Mouse (Mus musculus): ENCODE measurements around the gene Mif4gd. TPM values are rescaled to one million over a fixed set of nuclear protein-coding genes. Genes with fewer than 3 reads are reported as not detected.

Mif4gd gene
- polyA plus RNA-seq, 1 experiment from 2014 or later, result 78.6 TPM

DNA sequence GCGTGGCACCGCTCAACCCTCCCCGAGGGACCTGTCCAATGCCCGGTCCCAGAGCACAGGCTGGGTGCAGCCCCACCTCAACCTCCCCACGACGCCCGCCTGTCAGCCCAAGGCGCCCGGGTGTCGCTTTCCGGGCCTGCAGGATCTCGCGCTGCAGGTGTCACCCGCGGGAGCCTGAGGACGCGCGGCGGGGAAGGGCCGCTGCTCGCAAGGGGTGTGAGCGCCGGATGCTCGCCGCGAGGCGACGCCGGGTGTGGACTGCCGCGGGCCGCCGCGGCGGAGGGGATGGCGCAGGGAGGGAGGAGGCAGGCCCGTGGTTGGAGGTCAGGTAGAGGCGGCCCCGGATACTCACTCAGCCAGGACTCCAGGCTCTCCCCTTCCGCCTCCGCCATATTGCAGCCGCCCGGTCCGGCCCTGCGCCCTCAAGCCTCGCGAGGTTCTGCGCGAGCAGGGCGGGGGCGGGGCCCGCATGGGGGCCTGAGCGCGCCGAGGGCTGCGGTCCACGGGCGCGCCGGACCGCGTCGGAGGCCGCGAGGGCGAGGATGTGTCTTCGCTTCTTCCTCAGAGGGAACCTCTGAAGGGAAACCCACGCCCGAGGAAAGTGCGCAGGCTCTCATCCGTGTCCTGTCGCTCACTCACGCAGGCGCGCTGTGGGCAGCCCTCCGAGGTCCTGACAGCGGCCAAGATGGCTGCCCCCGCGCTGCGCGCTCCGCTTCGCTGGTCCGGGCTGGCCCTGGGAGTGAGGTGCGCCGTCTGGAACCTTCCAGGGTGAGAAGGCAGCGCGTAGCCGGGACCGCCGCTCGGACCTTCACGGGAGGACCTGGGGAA lies 9.1 kb downstream of the Mif4gd start, which contains the start of the genes Mrps7 and Gga3:
Gene Mrps7, plus strand, starts transcription at position 450 of the 828 bp plus-strand sequence.
Gene Gga3, minus strand, starts transcription at position 576 of the 828 bp plus-strand sequence.
- ATAC-seq (peak; percentile 98), DNase-seq (ENCODE audit: low spot score) (peak; percentile 97)
- Histone ChIP-seq H3K9me3 (ENCODE audit: low read length) (no peaks in the 10 kb centered on the region), H3K4me2 (replicated peaks; ENCODE audit: low read depth, low read length) (peak within 1 kb of the TSS; percentile 90), H3K4me1 (ENCODE audit: insufficient read depth, low read depth, low read length) (peaks cover 14% of the 10 kb centered on the region; the same call in 1 of the 2 replicates), H3K36me3 (ENCODE audit: insufficient read depth, low read length) (peaks cover 7% of the 10 kb centered on the region; the same call in 1 of the 2 replicates), H3K9ac (replicated peaks; ENCODE audit: low read depth) (peak within 1 kb of the TSS; percentile 93), H3K27ac (ENCODE audit: low read length) (peak within 1 kb of the TSS; percentile 93), H3K4me3 (ENCODE audit: low read depth, low read length) (peak within 1 kb of the TSS; percentile 85), H3K27me3 (replicated peaks; ENCODE audit: insufficient read depth, low read length) (no peaks in the 10 kb centered on the region)
- TF ChIP-seq EP300 (IDR thresholded peaks at IDR 0.05) (no peak), CTCF (IDR thresholded peaks at IDR 0.05) (peak; percentile 5)
- WGBS, result under 1% methylated on average over 70 of the region's 93 CpGs

- peak overlapping the region; percentile 93 for H3K27ac ChIP-seq (ENCODE audit: low read length)
- no peak for ATAC-seq
- H3K9ac ChIP-seq (replicated peaks; ENCODE audit: low read depth), result peak overlapping the region; percentile 93
- no peaks in the 10 kb centered on the region for H3K27me3 ChIP-seq (replicated peaks; ENCODE audit: insufficient read depth, low read length)
- H3K4me3 ChIP-seq (ENCODE audit: low read depth, low read length), result peak overlapping the region; percentile 85
- 4% methylated on average over 15 of the region's 15 CpGs for WGBS
- TF ChIP-seq CTCF (IDR thresholded peaks at IDR 0.05) (no peak), EP300 (IDR thresholded peaks at IDR 0.05) (no peak)
- peaks cover 14% of the 10 kb centered on the region; the same call in 1 of the 2 replicates for H3K4me1 ChIP-seq (ENCODE audit: insufficient read depth, low read depth, low read length)
- DNase-seq (ENCODE audit: low spot score), result no peak
- no peaks in the 10 kb centered on the region for H3K9me3 ChIP-seq (ENCODE audit: low read length)
- H3K4me2 ChIP-seq (replicated peaks; ENCODE audit: low read depth, low read length), result peak overlapping the region; percentile 90
- H3K36me3 ChIP-seq (ENCODE audit: insufficient read depth, low read length), result peaks cover 7% of the 10 kb centered on the region; the same call in 1 of the 2 replicates
Observed at GRCm38 (mm10) chr11:115603128-115603475, 9.7 kb downstream of the Mif4gd start.

- ATAC-seq (no peak), DNase-seq (ENCODE audit: low spot score) (no peak)
- H3K27me3 ChIP-seq (replicated peaks; ENCODE audit: insufficient read depth, low read length), result no peaks in the 10 kb centered on the region
Observed at GRCm38 (mm10) chr11:115601174-115601573, 11.6 kb downstream of the Mif4gd start.

GRCm38 (mm10) chr11:115600743-115601142 lies 12.0 kb downstream of the Mif4gd start:
- WGBS, result 73% methylated on average over 6 of the region's 15 CpGs
- DNase-seq (ENCODE audit: low spot score) (no peak), ATAC-seq (no peak)
- no peak overlapping the region for H3K4me2 ChIP-seq (replicated peaks; ENCODE audit: low read depth, low read length)
- H3K9ac ChIP-seq (replicated peaks; ENCODE audit: low read depth), result no peak overlapping the region
- TF ChIP-seq EP300 (IDR thresholded peaks at IDR 0.05), result no peak
- no peak for TF ChIP-seq CTCF (IDR thresholded peaks at IDR 0.05)
- no peak overlapping the region for H3K4me3 ChIP-seq (ENCODE audit: low read depth, low read length)
- H3K27me3 ChIP-seq (replicated peaks; ENCODE audit: insufficient read depth, low read length), result no peaks in the 10 kb centered on the region
- H3K36me3 ChIP-seq (ENCODE audit: insufficient read depth, low read length), result no peaks in the 10 kb centered on the region; the same call in 1 of the 2 replicates
- H3K9me3 ChIP-seq (ENCODE audit: low read length), result no peaks in the 10 kb centered on the region
- peaks cover 14% of the 10 kb centered on the region; the same call in 1 of the 2 replicates for H3K4me1 ChIP-seq (ENCODE audit: insufficient read depth, low read depth, low read length)
- no peak overlapping the region for H3K27ac ChIP-seq (ENCODE audit: low read length)

More at GRCm38 (mm10) chr11:115601174-115601573, 11.6 kb downstream of the Mif4gd start:
- no peaks in the 10 kb centered on the region for H3K9me3 ChIP-seq (ENCODE audit: low read length)
- H3K4me2 ChIP-seq (replicated peaks; ENCODE audit: low read depth, low read length), result no peak overlapping the region
- H3K27ac ChIP-seq (ENCODE audit: low read length), result no peak overlapping the region
- whole genome bisulfite sequencing, result 78% methylated on average over 4 of the region's 4 CpGs
- no peak for TF ChIP-seq CTCF (IDR thresholded peaks at IDR 0.05)
- no peak for TF ChIP-seq EP300 (IDR thresholded peaks at IDR 0.05)
- H3K36me3 ChIP-seq (ENCODE audit: insufficient read depth, low read length), result no peaks in the 10 kb centered on the region; the same call in 1 of the 2 replicates
- no peak overlapping the region for H3K9ac ChIP-seq (replicated peaks; ENCODE audit: low read depth)
- no peak overlapping the region for H3K4me3 ChIP-seq (ENCODE audit: low read depth, low read length)
- peaks cover 14% of the 10 kb centered on the region; the same call in 1 of the 2 replicates for H3K4me1 ChIP-seq (ENCODE audit: insufficient read depth, low read depth, low read length)

- no peaks in the 10 kb centered on the region for H3K9me3 ChIP-seq (ENCODE audit: low read length)
- no peak overlapping the region for H3K4me2 ChIP-seq (replicated peaks; ENCODE audit: low read depth, low read length)
- no peak for TF ChIP-seq CTCF (IDR thresholded peaks at IDR 0.05)
- TF ChIP-seq EP300 (IDR thresholded peaks at IDR 0.05), result no peak
- H3K4me3 ChIP-seq (ENCODE audit: low read depth, low read length), result no peak overlapping the region
- no peak overlapping the region for H3K27ac ChIP-seq (ENCODE audit: low read length)
- 86% methylated on average over 7 of the region's 7 CpGs for WGBS
- H3K9ac ChIP-seq (replicated peaks; ENCODE audit: low read depth), result no peak overlapping the region
- H3K4me1 ChIP-seq (ENCODE audit: insufficient read depth, low read depth, low read length), result peaks cover 12% of the 10 kb centered on the region; the same call in 1 of the 2 replicates
- ATAC-seq, result no peak
- no peaks in the 10 kb centered on the region; the same call in none of the 2 replicates for H3K36me3 ChIP-seq (ENCODE audit: insufficient read depth, low read length)
- no peaks in the 10 kb centered on the region for H3K27me3 ChIP-seq (replicated peaks; ENCODE audit: insufficient read depth, low read length)
- no peak for DNase-seq (ENCODE audit: low spot score)
Observed at GRCm38 (mm10) chr11:115599722-115600121, 13.0 kb downstream of the Mif4gd start.

DNA sequence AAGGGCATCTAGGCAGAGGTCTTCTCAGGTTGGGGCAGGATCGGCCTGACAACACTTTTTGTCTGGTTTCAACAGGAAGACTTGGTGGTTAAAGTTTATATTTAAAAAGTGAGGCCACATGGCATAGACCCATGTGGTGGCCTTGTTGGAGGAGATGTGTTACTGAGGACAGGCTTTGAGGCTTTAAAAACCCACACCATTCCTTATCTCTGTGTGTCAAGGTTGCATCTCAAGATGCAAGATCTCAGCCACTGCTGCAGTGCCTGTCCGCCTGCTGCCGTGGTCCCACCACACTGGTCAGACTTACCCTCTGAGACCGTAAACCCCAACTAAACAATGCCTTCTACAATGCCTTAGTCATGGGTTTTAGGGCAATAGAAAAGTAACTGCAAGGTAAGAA lies 14.5 kb downstream of the Mif4gd start:
- Histone ChIP-seq H3K4me3 (ENCODE audit: low read depth, low read length) (no peak overlapping the region), H3K36me3 (ENCODE audit: insufficient read depth, low read length) (peaks cover 4% of the 10 kb centered on the region), H3K27me3 (replicated peaks; ENCODE audit: insufficient read depth, low read length) (no peaks in the 10 kb centered on the region), H3K9ac (replicated peaks; ENCODE audit: low read depth) (no peak overlapping the region), H3K27ac (ENCODE audit: low read length) (no peak overlapping the region), H3K4me2 (replicated peaks; ENCODE audit: low read depth, low read length) (no peak overlapping the region), H3K9me3 (ENCODE audit: low read length) (no peaks in the 10 kb centered on the region), H3K4me1 (ENCODE audit: insufficient read depth, low read depth, low read length) (peaks cover 9% of the 10 kb centered on the region; the same call in 1 of the 2 replicates)
- WGBS, result 93% methylated on average over 4 of the region's 4 CpGs
- DNase-seq (ENCODE audit: low spot score) (no peak), ATAC-seq (no peak)
- no peak for TF ChIP-seq CTCF (IDR thresholded peaks at IDR 0.05)
